8 mouse cellular contexts compared by ENCODE assay signal in genomic region chr8:105326141-105326672, GRCm38 (mm10). TPM values are rescaled to one million over a fixed set of nuclear protein-coding genes. Genes with fewer than 3 reads are reported as not detected.
DNase-seq lines count a peak whose midpoint lies in the region; ATAC-seq and TF ChIP-seq lines count a peak whose summit lies in the region.

Gene Lrrc29, minus strand, starts transcription at chr8:105326278.
Gene Tmem208, plus strand, starts transcription at chr8:105326354.

- peak; percentile 97 for ATAC-seq in forebrain, postnatal 0 days
- peak; percentile 92 for ATAC-seq in lung, embryonic 14.5 days (ENCODE audit: insufficient read depth)
- peak; percentile 95 for ATAC-seq in neutrophil, adult 5-6 weeks (ENCODE audit: extremely low read depth, insufficient number of reproducible peaks, low FRiP score, poor library complexity, severe bottlenecking)

- H3K4me2 ChIP-seq in forebrain, postnatal 0 days (ENCODE audit: low read depth), result peak within 1 kb of the TSS; percentile 90
- peak within 1 kb of the TSS; percentile 80 for H3K4me2 ChIP-seq in lung, embryonic 14.5 days

- peak; percentile 53; the same call in 1 of the 2 replicates for TF ChIP-seq CTCF in cerebellum, adult 2 months (IDR thresholded peaks at IDR 0.05; ENCODE audit: borderline replicate concordance, insufficient read depth, low read depth, low read length)
- TF ChIP-seq CTCF in forebrain, postnatal 0 days (IDR thresholded peaks at IDR 0.05; ENCODE audit: low read depth), result peak; percentile 67
- TF ChIP-seq CTCF in lung, embryonic 14.5 days (IDR thresholded peaks at IDR 0.05; ENCODE audit: low read depth), result peak; percentile 70

- no peaks in the 10 kb centered on the region for H3K27me3 ChIP-seq in cerebellum, adult 2 months (ENCODE audit: control insufficient read depth, insufficient read depth, low read length)
- no peaks in the 10 kb centered on the region for H3K27me3 ChIP-seq in forebrain, postnatal 0 days (ENCODE audit: insufficient read depth, low read length)
- no peaks in the 10 kb centered on the region for H3K27me3 ChIP-seq in lung, embryonic 14.5 days (ENCODE audit: insufficient read depth, low read length)

- intact Hi-C loops in heart, postnatal 36 days (cut with DNase I), result loop anchor here (1.0 to 2.0 kb wide), 2 partner anchors 21 to 28 kb away; partner anchors contain the start of gene Fhod1

- peak; percentile 93 for DNase-seq in MEL-GATA-1-ER (ENCODE audit: extremely low read depth, low read depth)
- DNase-seq in cerebellum, adult 2 months, result peak; percentile 97
- peak; percentile 97 for DNase-seq in forebrain, postnatal 0 days
- peak; percentile 96 to 97 for DNase-seq in heart, postnatal 36 days
- peak; percentile 95 to 96 for DNase-seq in layer of hippocampus, adult 8-10 months (ENCODE audit: low spot score in 2 of 2)
- peak; percentile 99 for DNase-seq in lung, embryonic 14.5 days
- peak; percentile 96 for DNase-seq in testis, postnatal 14 days (ENCODE audit: low spot score)

- H3K9ac ChIP-seq in forebrain, postnatal 0 days, result peak within 1 kb of the TSS; percentile 80
- H3K9ac ChIP-seq in lung, embryonic 14.5 days, result peak within 1 kb of the TSS; percentile 69

- peaks cover 3% of the 10 kb centered on the region; the same call in 1 of the 2 replicates for H3K4me1 ChIP-seq in cerebellum, adult 2 months (ENCODE audit: control insufficient read depth, insufficient read depth, low read length)
- peaks cover 16% of the 10 kb centered on the region for H3K4me1 ChIP-seq in forebrain, postnatal 0 days (ENCODE audit: insufficient read depth)
- H3K4me1 ChIP-seq in lung, embryonic 14.5 days (ENCODE audit: insufficient read depth), result peaks cover 13% of the 10 kb centered on the region; the same call in 1 of the 2 replicates

- H3K27ac ChIP-seq in cerebellum, adult 2 months (ENCODE audit: insufficient read depth, low read length), result peak within 1 kb of the TSS; percentile 58; the same call in 1 of the 2 replicates
- H3K27ac ChIP-seq in forebrain, postnatal 0 days (ENCODE audit: low read depth, low read length), result peak within 1 kb of the TSS; percentile 84
- H3K27ac ChIP-seq in lung, embryonic 14.5 days (ENCODE audit: low read depth), result peak within 1 kb of the TSS; percentile 80

- peak; percentile 90 for TF ChIP-seq POLR2A in cerebellum, adult 2 months (IDR thresholded peaks at IDR 0.05; ENCODE audit: borderline replicate concordance, insufficient read depth, low read length)

- H3K36me3 ChIP-seq in forebrain, postnatal 0 days (ENCODE audit: insufficient read depth), result peaks cover 39% of the 10 kb centered on the region
- H3K36me3 ChIP-seq in lung, embryonic 14.5 days (ENCODE audit: insufficient read depth), result peaks cover 52% of the 10 kb centered on the region

- under 1% methylated on average over 36 of the region's 36 CpGs for WGBS in cerebellum, adult 2 months
- WGBS in forebrain, postnatal 0 days, result 2% methylated on average over 36 of the region's 36 CpGs
- under 1% methylated on average over 36 of the region's 36 CpGs for WGBS in lung, embryonic 14.5 days

- peak within 1 kb of the TSS; percentile 83 for H3K4me3 ChIP-seq in cerebellum, adult 2 months (replicated peaks; ENCODE audit: insufficient read depth, low read depth, low read length)
- H3K4me3 ChIP-seq in forebrain, postnatal 0 days (ENCODE audit: low read depth, low read length), result peak within 1 kb of the TSS; percentile 57
- peak within 1 kb of the TSS; percentile 83 for H3K4me3 ChIP-seq in lung, embryonic 14.5 days (ENCODE audit: low read depth, low read length)

- no peaks in the 10 kb centered on the region for H3K9me3 ChIP-seq in forebrain, postnatal 0 days (ENCODE audit: low read length)
- H3K9me3 ChIP-seq in lung, embryonic 14.5 days (ENCODE audit: low read depth, low read length), result no peaks in the 10 kb centered on the region

RNA-seq across cellular contexts. Expression of gene Lrrc29, which starts in this region (rescaled TPM):
- 5.0 and 6.3 TPM in 2 replicates for polyA plus RNA-seq in cerebellum, adult 2 months (2012; rRNA removed)
- 1.6 and 3.0 TPM in 2 replicates for total RNA-seq in forebrain, postnatal 0 days (2014; rRNA removed)
- polyA plus RNA-seq in forebrain, postnatal 0 days (2015; fragmentation: Nextera tagmentation; extraction: Ambion mirVana), result 1.8 and 2.1 TPM in 2 replicates
- total RNA-seq in heart, postnatal 36 days (2021), result 1 to 10 TPM; 1.2 to 1.3 TPM
- total RNA-seq in layer of hippocampus, adult 8-10 months (2022), result 10 to 100 TPM in 1 of 4 experiments, 1 to 10 TPM in 3; 6.7 to 10.1 (median 8.7) TPM
- polyA plus RNA-seq in lung, embryonic 14.5 days (2014; fragmentation: Nextera tagmentation; extraction: Ambion mirVana), result 2.7 and 3.1 TPM in 2 replicates
- 3.3 and 4.9 TPM in 2 replicates for total RNA-seq in neutrophil, adult 5-6 weeks (2017)

RNA-seq across cellular contexts. Expression of gene Tmem208, which starts in this region (rescaled TPM):
- 106 and 110 TPM in 2 replicates for polyA plus RNA-seq in cerebellum, adult 2 months (2012; rRNA removed)
- total RNA-seq in forebrain, postnatal 0 days (2014; rRNA removed), result 76.4 and 109 TPM in 2 replicates
- polyA plus RNA-seq in forebrain, postnatal 0 days (2015; fragmentation: Nextera tagmentation; extraction: Ambion mirVana), result 126 and 140 TPM in 2 replicates
- 10 to 100 TPM; 22.1 to 24.0 TPM for total RNA-seq in heart, postnatal 36 days (2021)
- total RNA-seq in layer of hippocampus, adult 8-10 months (2022), result 10 to 100 TPM; 40.2 to 47.2 (median 43.3) TPM
- polyA plus RNA-seq in lung, embryonic 14.5 days (2014; fragmentation: Nextera tagmentation; extraction: Ambion mirVana), result 108 and 115 TPM in 2 replicates
- total RNA-seq in neutrophil, adult 5-6 weeks (2017), result 27.6 and 39.2 TPM in 2 replicates

Comparison
In these comparisons a context has a peak if more than half of its experiments do, and no peak if none do; other contexts are left out.
1. Peak in every context shown above with its lines: DNase-seq, ATAC-seq, H3K4me3 ChIP-seq and H3K27ac ChIP-seq.